Mouse (Mus musculus): ENCODE data around the gene Col11a2. TPM values are rescaled to one million over a fixed set of nuclear protein-coding genes. Genes with fewer than 3 reads are reported as not detected.

Col11a2 gene
- polyA plus RNA-seq (2012; rRNA removed), result 10.7 and 17.0 TPM in 2 replicates

DNA sequence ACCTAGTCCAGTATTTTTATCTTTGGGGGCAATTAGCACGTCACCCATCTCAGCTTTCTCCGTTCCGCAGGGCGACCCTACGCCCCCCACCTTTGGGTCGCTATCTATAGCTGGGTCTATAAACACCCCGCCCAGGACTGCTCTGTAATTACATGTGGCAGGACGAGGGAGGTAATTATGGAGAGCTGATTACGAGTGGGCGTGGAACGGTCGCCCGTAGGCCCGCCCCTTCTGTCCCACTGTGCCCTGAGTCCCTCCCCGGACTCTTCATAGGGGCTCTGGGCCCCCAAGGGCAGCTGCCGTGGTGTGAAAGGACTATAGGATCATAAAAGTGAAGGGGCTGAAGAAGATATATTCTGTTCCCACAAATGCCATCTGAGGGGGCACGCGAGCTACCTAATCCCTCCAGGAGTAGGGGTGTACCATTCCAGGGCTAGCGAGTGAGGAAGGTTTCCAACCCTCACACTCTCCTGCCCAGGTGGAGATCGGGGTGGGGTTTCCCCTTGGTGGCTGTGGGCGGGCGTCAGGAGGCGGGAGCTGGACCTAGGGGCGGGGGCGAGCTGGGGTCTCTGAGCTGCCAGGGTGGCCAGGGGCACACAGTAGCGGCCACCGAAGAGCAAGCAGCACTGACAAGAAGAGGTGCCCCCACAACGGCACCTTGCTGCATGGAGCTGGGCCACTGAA, at the start of gene Col11a2:
Col11a2 (plus strand) TSS at position 560 of the 684 bp plus-strand sequence.

DNA sequence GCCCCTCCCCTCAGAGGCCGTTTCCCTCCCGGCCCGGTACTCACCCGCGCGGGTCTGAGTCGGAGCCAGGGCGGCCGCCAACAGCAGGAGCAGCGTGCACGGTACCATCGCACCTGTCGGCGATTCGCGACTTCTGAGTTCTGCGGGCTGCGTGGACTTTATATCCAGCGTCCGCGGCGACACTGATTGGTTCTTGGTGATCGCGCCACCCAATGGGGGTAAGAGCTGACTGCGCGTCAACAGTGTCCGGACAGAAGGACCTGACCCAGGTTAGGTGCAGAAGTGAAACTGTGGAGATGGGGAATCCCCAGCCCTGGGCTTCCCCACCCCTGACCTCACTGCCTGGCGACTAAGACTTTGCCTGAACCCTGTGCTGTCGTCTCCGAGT, 39.1 kb upstream of the Col11a2 start, which contains the start of gene H2-K1:
H2-K1 (minus strand) TSS at position 198 of the 388 bp plus-strand sequence.

GRCm38 (mm10) chr17:34024317-34024821, 14.9 kb upstream of the Col11a2 start, which contains the start of gene Ring1:
Gene Ring1, minus strand, starts transcription at chr17:34024680.

GRCm38 (mm10) chr17:34027656-34028223, 11.5 kb upstream of the Col11a2 start, which contains the start of gene H2-Ke6:
Gene H2-Ke6, minus strand, starts transcription at chr17:34028060.

DNA sequence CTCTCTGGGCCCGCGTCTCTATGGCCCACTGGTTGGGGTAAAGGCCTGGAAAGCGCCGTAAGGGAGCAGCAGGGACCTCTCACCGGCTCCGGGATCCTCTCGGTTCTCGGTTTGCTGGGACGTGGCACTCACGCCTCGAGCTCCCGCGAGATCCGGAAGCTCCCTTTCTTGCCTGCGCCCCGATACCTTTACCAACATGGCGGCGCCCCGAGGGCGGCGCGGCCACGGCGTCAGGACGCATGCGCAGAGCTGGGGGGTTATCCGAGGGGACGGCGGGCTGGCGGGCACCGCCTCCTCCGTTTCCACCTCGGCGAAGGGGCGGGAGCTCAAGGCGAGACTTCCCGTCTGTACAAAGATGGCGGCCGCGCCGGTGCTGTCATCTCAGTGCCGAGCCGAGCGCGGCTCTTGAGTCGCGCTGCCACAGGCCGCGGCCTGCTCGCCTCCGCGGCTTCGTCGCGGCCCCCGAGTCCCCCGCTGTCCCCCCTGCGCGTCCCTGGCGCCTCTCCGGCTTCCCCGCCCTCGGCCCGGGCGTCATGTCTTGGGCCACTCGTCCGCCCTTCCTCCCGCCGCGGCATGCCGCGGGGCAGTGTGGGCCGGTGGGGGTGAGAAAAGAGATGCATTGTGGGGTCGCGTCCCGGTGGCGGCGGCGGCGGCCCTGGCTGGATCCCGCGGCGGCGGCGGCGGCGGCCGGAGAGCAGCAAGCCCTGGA, 7.6 kb upstream of the Col11a2 start, which contains the start of the genes Slc39a7 and Rxrb:
Slc39a7 (minus strand) TSS at position 218 of the 709 bp plus-strand sequence.
Rxrb (plus strand) TSS at position 348 of the 709 bp plus-strand sequence.

DNA sequence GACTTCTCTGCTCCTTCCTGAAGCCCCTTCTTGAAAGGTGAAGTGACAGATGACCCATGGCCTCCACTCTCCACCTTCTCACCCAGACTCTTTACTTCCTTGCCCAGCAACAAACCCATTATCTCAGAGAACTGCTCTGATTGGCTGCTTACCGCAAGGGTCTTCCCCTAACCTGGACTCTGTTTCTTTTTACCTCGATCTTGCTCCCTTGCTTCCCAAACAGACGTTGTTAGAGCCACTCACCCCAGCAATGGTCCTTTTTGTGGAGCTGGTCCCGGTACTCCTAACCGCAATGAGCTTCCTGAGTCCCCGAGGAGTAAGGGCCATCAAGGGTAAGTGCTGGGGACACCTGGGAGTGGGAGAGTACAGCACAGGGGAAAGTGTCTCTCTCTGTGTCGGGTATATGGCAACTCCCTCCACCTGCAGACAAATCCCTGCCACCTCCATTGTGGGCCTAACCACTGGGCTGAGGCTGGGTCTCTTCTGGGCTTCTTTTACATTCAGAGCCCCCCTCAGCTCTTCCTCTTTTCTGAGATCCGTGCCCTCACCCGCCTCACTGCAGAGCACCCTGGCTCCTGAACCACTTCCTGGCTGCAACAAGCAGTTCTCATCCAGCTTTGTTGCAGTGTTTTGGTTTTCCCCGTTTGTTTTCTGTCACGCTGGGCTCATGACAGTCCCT, 53.1 kb downstream of the Col11a2 start, which contains the start of gene H2-Oa:
H2-Oa (plus strand) TSS at position 144 of the 679 bp plus-strand sequence.

Other genes starting within 250 kb of the Col11a2 start
- gene Kank3, start 228.9 kb upstream of the Col11a2 start, polyA plus RNA-seq (2012; rRNA removed), result 64.5 and 79.4 TPM in 2 replicates
- gene Rps28, start 214.9 kb upstream of the Col11a2 start, polyA plus RNA-seq (2012; rRNA removed), result 1,131 and 1,306 TPM in 2 replicates
- 333 and 341 TPM in 2 replicates for gene Ndufa7, start 214.9 kb upstream of the Col11a2 start, polyA plus RNA-seq (2012; rRNA removed)
- 29.8 and 36.6 TPM in 2 replicates for gene Cd320, start 196.3 kb upstream of the Col11a2 start, polyA plus RNA-seq (2012; rRNA removed)
- not detected in 2 replicates for gene Gm7029, start 165.6 kb upstream of the Col11a2 start, polyA plus RNA-seq (2012; rRNA removed)
- gene Kifc1, start 148.8 kb upstream of the Col11a2 start, polyA plus RNA-seq (2012; rRNA removed), result 12.0 and 13.5 TPM in 2 replicates
- 0.21 and 0.24 TPM in 2 replicates for gene Platr17, start 134.3 kb upstream of the Col11a2 start, polyA plus RNA-seq (2012; rRNA removed)
- 39.3 and 40.5 TPM in 2 replicates for gene Daxx, start 130.0 kb upstream of the Col11a2 start, polyA plus RNA-seq (2012; rRNA removed)
- 14.7 and 16.0 TPM in 2 replicates for gene Tapbp, start 123.5 kb upstream of the Col11a2 start, polyA plus RNA-seq (2012; rRNA removed)
- gene Zbtb22, start 123.5 kb upstream of the Col11a2 start, polyA plus RNA-seq (2012; rRNA removed), result 26.4 and 28.4 TPM in 2 replicates
- 183 and 190 TPM in 2 replicates for gene Rgl2, start 109.9 kb upstream of the Col11a2 start, polyA plus RNA-seq (2012; rRNA removed)
- gene Pfdn6, start 99.1 kb upstream of the Col11a2 start, polyA plus RNA-seq (2012; rRNA removed), result 117 and 126 TPM in 2 replicates
- gene Wdr46, start 98.8 kb upstream of the Col11a2 start, polyA plus RNA-seq (2012; rRNA removed), result 20.5 and 22.2 TPM in 2 replicates
- 10.4 and 11.6 TPM in 2 replicates for gene B3galt4, start 87.9 kb upstream of the Col11a2 start, polyA plus RNA-seq (2012; rRNA removed)
- 58.2 and 62.1 TPM in 2 replicates for gene Vps52, start 83.6 kb upstream of the Col11a2 start, polyA plus RNA-seq (2012; rRNA removed)
- gene Rps18, start 83.4 kb upstream of the Col11a2 start, polyA plus RNA-seq (2012; rRNA removed), result 648 and 656 TPM in 2 replicates
- gene H2-K1, start 39.1 kb upstream of the Col11a2 start, polyA plus RNA-seq (2012; rRNA removed), result 24.0 and 24.8 TPM in 2 replicates
- gene Ring1, start 14.8 kb upstream of the Col11a2 start, polyA plus RNA-seq (2012; rRNA removed), result 48.8 and 51.4 TPM in 2 replicates
- 98.3 and 102 TPM in 2 replicates for gene H2-Ke6, start 11.4 kb upstream of the Col11a2 start, polyA plus RNA-seq (2012; rRNA removed)
- 112 TPM in 2 replicates for gene Slc39a7, start 7.8 kb upstream of the Col11a2 start, polyA plus RNA-seq (2012; rRNA removed)
- 82.1 and 83.7 TPM in 2 replicates for gene Rxrb, start 7.6 kb upstream of the Col11a2 start, polyA plus RNA-seq (2012; rRNA removed)
- 0.06 and 0.19 TPM in 2 replicates for gene H2-Oa, start 52.9 kb downstream of the Col11a2 start, polyA plus RNA-seq (2012; rRNA removed)
- 15.7 and 16.4 TPM in 2 replicates for gene H2-DMa, start 80.1 kb downstream of the Col11a2 start, polyA plus RNA-seq (2012; rRNA removed)
- gene Brd2, start 83.2 kb downstream of the Col11a2 start, polyA plus RNA-seq (2012; rRNA removed), result 144 and 169 TPM in 2 replicates
- gene H2-DMb2, start 103.9 kb downstream of the Col11a2 start, polyA plus RNA-seq (2012; rRNA removed), result 0.63 and 1.0 TPM in 2 replicates
- 1.9 and 2.2 TPM in 2 replicates for gene H2-DMb1, start 113.6 kb downstream of the Col11a2 start, polyA plus RNA-seq (2012; rRNA removed)
- gene Tap1, start 148.1 kb downstream of the Col11a2 start, polyA plus RNA-seq (2012; rRNA removed), result 4.8 and 4.9 TPM in 2 replicates
- 1.2 and 1.5 TPM in 2 replicates for gene Psmb9, start 148.3 kb downstream of the Col11a2 start, polyA plus RNA-seq (2012; rRNA removed)
- gene Psmb8, start 158.3 kb downstream of the Col11a2 start, polyA plus RNA-seq (2012; rRNA removed), result 3.5 and 4.0 TPM in 2 replicates
- 1.9 and 2.1 TPM in 2 replicates for gene Tap2, start 164.1 kb downstream of the Col11a2 start, polyA plus RNA-seq (2012; rRNA removed)
- 0.40 and 0.48 TPM in 2 replicates for gene H2-Ob, start 199.5 kb downstream of the Col11a2 start, polyA plus RNA-seq (2012; rRNA removed)
- 0.74 and 1.0 TPM in 2 replicates for gene H2-Ab1, start 218.3 kb downstream of the Col11a2 start, polyA plus RNA-seq (2012; rRNA removed)
- 0.34 and 0.47 TPM in 2 replicates for gene H2-Aa, start 248.4 kb downstream of the Col11a2 start, polyA plus RNA-seq (2012; rRNA removed)